11 mouse cellular contexts compared by ENCODE assay signal in the genomic region with DNA sequence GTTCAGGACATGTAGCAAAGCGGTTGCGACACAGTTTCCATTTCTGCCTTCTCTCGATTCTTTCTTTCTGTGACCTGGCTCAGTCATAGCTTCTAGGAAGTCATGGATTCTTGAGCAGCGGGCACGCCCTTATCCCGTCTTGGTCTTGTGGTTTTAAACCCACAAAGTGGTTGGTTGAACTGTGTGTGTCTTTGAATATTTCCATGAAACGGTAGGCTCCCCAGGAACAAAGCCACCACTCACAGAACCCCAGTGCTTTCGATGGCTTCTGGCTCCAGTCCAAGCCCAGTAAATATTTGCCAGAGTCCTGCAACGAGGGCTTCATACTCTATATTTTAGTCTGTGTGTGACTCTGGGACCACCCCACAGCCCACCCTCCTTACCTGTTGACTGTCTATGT. TPM values are rescaled to one million over a fixed set of nuclear protein-coding genes. Genes with fewer than 3 reads are reported as not detected.
DNase-seq lines count a peak whose midpoint lies in the region; ATAC-seq and TF ChIP-seq lines count a peak whose summit lies in the region.
"Had no signal": no experiment of that assay in that cellular context is flagged by ENCODE, and none has a peak within 500 bp of the region (broad histone marks: within the 10 kb centered on the region; RNA-seq: fewer than 3 reads in every experiment).

No protein-coding gene starts in this region.

- H3K36me3 ChIP-seq in CH12.LX (replicated peaks in 1 of 2; ENCODE audit: control insufficient read depth in 1 of 2, insufficient read depth in 1 of 2, low read length in 1 of 2) = no peaks in the 10 kb centered on the region
- H3K36me3 ChIP-seq in kidney, embryonic 15.5 days = 0 out of 2 replicates have a peak, but pooled peaks cover 2% of the 10 kb centered on the region
- H3K36me3 ChIP-seq: G1E; heart, embryonic 10.5 days had no signal

- TF ChIP-seq CTCF in CH12.LX (conservative IDR thresholded peaks at IDR 0.05 in 1 of 2, IDR thresholded peaks at IDR 0.05 in 1 of 2; ENCODE audit: low read depth in 2 of 2, low read length in 2 of 2) (no peak), Patski (IDR thresholded peaks at IDR 0.05) (no peak)

- H3K9ac ChIP-seq in CH12.LX (ENCODE audit: insufficient read depth, low read depth) = no peak overlapping the region
- H3K9ac ChIP-seq in kidney, embryonic 15.5 days = no peak overlapping the region

- no peak for TF ChIP-seq RAD21 in CH12.LX (IDR thresholded peaks at IDR 0.05; ENCODE audit: low read depth, low read length)

- no peak for TF ChIP-seq POLR2A in CH12.LX (IDR thresholded peaks at IDR 0.05; ENCODE audit: low read depth, low read length)

- peaks cover 5 to 8% of the 10 kb centered on the region in 2 experiments; a peak in 3 of 4 replicates for H3K4me1 ChIP-seq in CH12.LX (ENCODE audit: control insufficient read depth in 1 of 2, insufficient read depth in 2 of 2)
- peaks cover 7% of the 10 kb centered on the region; the same call in 1 of the 2 replicates for H3K4me1 ChIP-seq in kidney, embryonic 15.5 days
- H3K4me1 ChIP-seq: heart, embryonic 10.5 days had no signal

- no peaks in the 10 kb centered on the region; the same call in 1 of the 2 replicates for H3K79me2 ChIP-seq in CH12.LX (replicated peaks; ENCODE audit: control insufficient read depth, extremely low read depth, insufficient read depth, poor library complexity, severe bottlenecking)

- peak; percentile 91 for ATAC-seq in Patski
- ATAC-seq in kidney, embryonic 15.5 days (replicated peaks; ENCODE audit: low FRiP score) = peak; percentile 74
- ATAC-seq: hindbrain, embryonic 16.5 days had no signal

- in situ Hi-C loops in CH12.LX (cut with MboI; ENCODE audit: low pct_ligation_motif_present, low pct_unique_long_range_greater_than_20kb, low sequenced_read_pairs) = no loop called here
- in situ Hi-C loops in Patski (cut with MboI; ENCODE audit: low pct_unique_long_range_greater_than_20kb) = no loop called here

- dilution Hi-C loops in CH12.LX (cut with MboI; ENCODE audit: extremely low pct_ligation_motif_present, extremely low pct_unique_long_range_greater_than_20kb, low sequenced_read_pairs) = no loop called here

- H3K4me3 ChIP-seq in CH12.LX (replicated peaks in 1 of 3; ENCODE audit: low read depth in 2 of 3, low read length in 2 of 3, poor library complexity in 1 of 3) = no peak overlapping the region
- H3K4me3 ChIP-seq in kidney, embryonic 15.5 days (replicated peaks) = no peak overlapping the region
- H3K4me3 ChIP-seq: erythroblast, embryonic 14.5 days; heart, embryonic 10.5 days had no signal

- H3K27ac ChIP-seq in CH12.LX (ENCODE audit: insufficient read depth, low read depth) = no peak overlapping the region
- peak overlapping the region; percentile 72 for H3K27ac ChIP-seq in kidney, embryonic 15.5 days
- H3K27ac ChIP-seq: heart, embryonic 10.5 days had no signal

- 69% methylated on average over 9 of the region's 9 CpGs for WGBS in kidney, embryonic 15.5 days

- no peak; the same call in 1 of the 2 replicates for TF ChIP-seq EP300 in CH12.LX (IDR thresholded peaks at IDR 0.05; ENCODE audit: low read length)

- CTCF ChIA-PET in Patski (lab: Charles Lee) = interaction anchor here (0.9 to 2.0 kb wide), 3 partner anchors 16 to 76 kb away, joined by 3 to 4 read pairs (median 3); no protein-coding TSS in a partner anchor

- DNase-seq in CH12.LX (ENCODE audit: extremely low read depth) (peak; percentile 31), Patski (ENCODE audit: low read depth, low spot score) (peak; percentile 89)
- peak; percentile 18 for DNase-seq in lung, postnatal 14 days
- no peak for DNase-seq in urinary bladder, adult 2 months (ENCODE audit: low spot score)
- DNase-seq in urinary bladder, postnatal 25 days (ENCODE audit: low spot score) = no peak
- no peak for DNase-seq in thymus, postnatal 10 days (ENCODE audit: low spot score in 2 of 2)

- H3K9me3 ChIP-seq in CH12.LX (replicated peaks; ENCODE audit: low read length) = no peaks in the 10 kb centered on the region
- no peaks in the 10 kb centered on the region for H3K9me3 ChIP-seq in kidney, embryonic 15.5 days (replicated peaks)
- H3K9me3 ChIP-seq: heart, embryonic 10.5 days had no signal

- H3K27me3 ChIP-seq in CH12.LX (replicated peaks) (peaks cover 79% of the 10 kb centered on the region), Patski (no peaks in the 10 kb centered on the region)
- H3K27me3 ChIP-seq in kidney, embryonic 15.5 days = no peaks in the 10 kb centered on the region

- POLR2A ChIA-PET in Patski (lab: Charles Lee) = interaction anchor here (1.2 kb wide), 1 partner anchor 31 kb away, joined by 4 read pairs; no protein-coding TSS in a partner anchor

- H3K4me2 ChIP-seq in CH12.LX (ENCODE audit: insufficient read depth, low read depth, poor library complexity, severe bottlenecking) = peak overlapping the region; percentile 41; the same call in 1 of the 2 replicates
- no peak overlapping the region for H3K4me2 ChIP-seq in kidney, embryonic 15.5 days

TF ChIP-seq in CH12.LX, 34 proteins besides CTCF, POLR2A, EP300 and RAD21:
- peak; percentile 69 for TF ChIP-seq MAFK (IDR thresholded peaks at IDR 0.05; ENCODE audit: insufficient replicate concordance, low read length)
- TF ChIP-seq ELF1 (IDR thresholded peaks at IDR 0.05; ENCODE audit: low read depth, low read length) = no peak
- 0 out of 2 replicates have a peak, but pooled peaks have one; percentile 12 for TF ChIP-seq BHLHE40 (IDR thresholded peaks at IDR 0.05; ENCODE audit: low read depth, low read length)

RNA-seq across cellular contexts. Expression of a gene that starts 31.6 kb away (rescaled TPM):
- total RNA-seq in CH12.LX (2012; rRNA removed) (not detected in 2 replicates), CH12.LX (2014; rRNA removed) (not detected in 2 replicates)
- polyA plus RNA-seq in CH12.LX (2012; ENCODE audit: insufficient read length, low read depth) (not detected in 2 replicates), Patski (2021) (62.4 TPM)
- polyA plus RNA-seq in kidney, embryonic 15.5 days (2015; fragmentation: Nextera tagmentation; extraction: Ambion mirVana) = 39.2 and 42.9 TPM in 2 replicates
- 55.4 and 59.8 TPM in 2 replicates for polyA plus RNA-seq in urinary bladder, adult 2 months (2012; rRNA removed)
- polyA plus RNA-seq: erythroblast, embryonic 14.5 days; G1E had no signal

Comparison
In these comparisons a context has a peak if more than half of its experiments do, and no peak if none do; other contexts are left out.
1. DNase-seq: peak in CH12.LX (single experiment), Patski (single experiment) and lung, postnatal 14 days (single experiment); none in urinary bladder, adult 2 months (single experiment), urinary bladder, postnatal 25 days (single experiment) and thymus, postnatal 10 days (0 of 2).
2. RNA of a gene that starts 31.6 kb away (polyA plus RNA-seq): 62.4 TPM in Patski (single experiment), 55.4 to 59.8 TPM in urinary bladder, adult 2 months and 39.2 to 42.9 TPM in kidney, embryonic 15.5 days; not detected in CH12.LX; every median in the first group is over 10 times any median in the second.